Mouse (Mus musculus) liver, embryonic 14 days (tissue): ENCODE results near the gene 1700034J05Rik. TPM values are rescaled to one million over a fixed set of nuclear protein-coding genes. Genes with fewer than 3 reads are reported as not detected.

Experiments used
- polyA plus RNA-seq: library from polyadenylated mRNA; depleted of rRNA; stranded (reverse); fragments of >200 nt; gene quantifications from 2 replicates; pipeline ENCODE4 v1.2.3, GENCODE M21; 2012; rRNA removed

The 1700034J05Rik gene
- polyA plus RNA-seq: not detected in 2 replicates

GRCm38 (mm10) chr6:146954258-146954657 lies at the start of gene 1700034J05Rik:
TSS of gene 1700034J05Rik (minus strand) at chr6:146954422.

Other genes with a start within 250 kb of the 1700034J05Rik start
- gene Stk38l, start 229.4 kb downstream of the 1700034J05Rik start, polyA plus RNA-seq: 1.9 and 2.1 TPM in 2 replicates
- gene Arntl2, start 158.4 kb downstream of the 1700034J05Rik start, polyA plus RNA-seq: 0.55 and 0.56 TPM in 2 replicates
- not detected in 2 replicates for gene Smco2, start 104.3 kb downstream of the 1700034J05Rik start, polyA plus RNA-seq
- gene Ppfibp1, start 65.9 kb downstream of the 1700034J05Rik start, polyA plus RNA-seq: 5.0 and 5.9 TPM in 2 replicates
- 0.10 and 0.14 TPM in 2 replicates for gene Rep15, start 78.2 kb upstream of the 1700034J05Rik start, polyA plus RNA-seq
- 24.0 and 25.8 TPM in 2 replicates for gene Mrps35, start 88.3 kb upstream of the 1700034J05Rik start, polyA plus RNA-seq
- not detected in 2 replicates for gene Mansc4, start 132.6 kb upstream of the 1700034J05Rik start, polyA plus RNA-seq
- 2.0 and 2.4 TPM in 2 replicates for gene Klhl42, start 137.0 kb upstream of the 1700034J05Rik start, polyA plus RNA-seq